ENCODE assay signal across 9 mouse cellular contexts in the genomic region with DNA sequence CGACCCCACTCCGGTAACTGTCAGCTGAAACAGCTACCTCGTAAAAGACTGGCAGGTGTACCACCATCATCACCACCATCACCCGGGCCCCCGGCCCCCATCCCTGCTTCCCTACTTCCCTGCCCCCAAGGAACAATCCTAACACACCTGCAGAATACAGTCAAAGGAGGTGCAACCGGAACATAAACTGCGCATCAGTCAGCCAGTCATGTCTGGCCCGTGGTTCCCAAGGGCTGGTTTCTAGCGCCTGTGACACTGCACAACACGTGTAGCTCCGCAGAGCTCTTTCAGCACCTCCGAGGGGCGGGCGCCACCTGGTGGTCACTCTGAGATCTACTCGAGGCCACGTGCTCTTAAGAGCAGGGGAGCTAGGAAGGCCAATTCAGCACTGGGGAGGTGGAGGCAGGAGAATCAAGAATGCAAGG. TPM values are rescaled to one million over a fixed set of nuclear protein-coding genes. Genes with fewer than 3 reads are reported as not detected.
DNase-seq lines count a peak whose midpoint lies in the region; ATAC-seq and TF ChIP-seq lines count a peak whose summit lies in the region.
"Had no signal": no experiment of that assay in that cellular context is flagged by ENCODE, and none has a peak within 500 bp of the region (broad histone marks: within the 10 kb centered on the region; RNA-seq: fewer than 3 reads in every experiment).

No protein-coding gene starts in this region.

- H3K36me3 ChIP-seq in heart, postnatal 0 days (replicated peaks; ENCODE audit: control insufficient read depth, insufficient read depth, low read length), result no peaks in the 10 kb centered on the region
- H3K36me3 ChIP-seq in liver, embryonic 15.5 days (replicated peaks), result no peaks in the 10 kb centered on the region
- H3K36me3 ChIP-seq in neural tube, embryonic 12.5 days, result no peaks in the 10 kb centered on the region
- no peaks in the 10 kb centered on the region for H3K36me3 ChIP-seq in stomach, postnatal 0 days (ENCODE audit: control insufficient read depth, insufficient read depth, low read length)
- H3K36me3 ChIP-seq: embryonic facial prominence, embryonic 13.5 days had no signal

- H3K4me1 ChIP-seq in heart, postnatal 0 days (ENCODE audit: control insufficient read depth, insufficient read depth), result no peaks in the 10 kb centered on the region
- no peaks in the 10 kb centered on the region for H3K4me1 ChIP-seq in liver, embryonic 15.5 days (replicated peaks)
- no peaks in the 10 kb centered on the region for H3K4me1 ChIP-seq in neural tube, embryonic 12.5 days
- no peaks in the 10 kb centered on the region for H3K4me1 ChIP-seq in stomach, postnatal 0 days (replicated peaks; ENCODE audit: control insufficient read depth, insufficient read depth)

- no peak overlapping the region for H3K9ac ChIP-seq in heart, postnatal 0 days (replicated peaks; ENCODE audit: low read depth, low read length)
- no peak overlapping the region for H3K9ac ChIP-seq in liver, embryonic 15.5 days
- H3K9ac ChIP-seq in neural tube, embryonic 12.5 days, result no peak overlapping the region
- no peak overlapping the region for H3K9ac ChIP-seq in stomach, postnatal 0 days (ENCODE audit: low read length)
- H3K9ac ChIP-seq: embryonic facial prominence, embryonic 13.5 days had no signal

- 30% methylated on average over 16 of the region's 16 CpGs for WGBS in heart, postnatal 0 days
- 21% methylated on average over 16 of the region's 16 CpGs for WGBS in liver, embryonic 15.5 days (ENCODE audit: insufficient replicate concordance)
- WGBS in neural tube, embryonic 12.5 days, result 30% methylated on average over 16 of the region's 16 CpGs
- 28% methylated on average over 16 of the region's 16 CpGs for WGBS in stomach, postnatal 0 days

- H3K27me3 ChIP-seq in heart, postnatal 0 days (ENCODE audit: control insufficient read depth, insufficient read depth, low read length), result 0 out of 2 replicates have a peak, but pooled peaks cover 5% of the 10 kb centered on the region
- no peaks in the 10 kb centered on the region for H3K27me3 ChIP-seq in liver, embryonic 15.5 days
- no peaks in the 10 kb centered on the region for H3K27me3 ChIP-seq in neural tube, embryonic 12.5 days (replicated peaks)
- no peaks in the 10 kb centered on the region for H3K27me3 ChIP-seq in stomach, postnatal 0 days (ENCODE audit: control insufficient read depth, insufficient read depth, low read length)
- H3K27me3 ChIP-seq: embryonic facial prominence, embryonic 13.5 days had no signal

- no peaks in the 10 kb centered on the region for H3K9me3 ChIP-seq in heart, postnatal 0 days (replicated peaks; ENCODE audit: control insufficient read depth, low read length)
- no peaks in the 10 kb centered on the region for H3K9me3 ChIP-seq in liver, embryonic 15.5 days (replicated peaks)
- H3K9me3 ChIP-seq in neural tube, embryonic 12.5 days, result no peaks in the 10 kb centered on the region
- no peaks in the 10 kb centered on the region for H3K9me3 ChIP-seq in stomach, postnatal 0 days (ENCODE audit: control insufficient read depth, low read length)
- H3K9me3 ChIP-seq: embryonic facial prominence, embryonic 13.5 days had no signal

- ATAC-seq in heart, postnatal 0 days (ENCODE audit: insufficient read depth, low read depth), result peak; percentile 82
- peak; percentile 54; the same call in 1 of the 2 replicates for ATAC-seq in liver, embryonic 15.5 days (ENCODE audit: insufficient read depth)
- ATAC-seq in neural tube, embryonic 12.5 days (ENCODE audit: low FRiP score, low read depth), result peak; percentile 88
- peak; percentile 88 for ATAC-seq in stomach, postnatal 0 days (ENCODE audit: low FRiP score, low TSS enrichment)

- H3K4me3 ChIP-seq in heart, postnatal 0 days (ENCODE audit: low read depth, low read length), result no peak overlapping the region
- no peak overlapping the region for H3K4me3 ChIP-seq in liver, embryonic 15.5 days (replicated peaks)
- H3K4me3 ChIP-seq in neural tube, embryonic 12.5 days, result no peak overlapping the region
- H3K4me3 ChIP-seq in stomach, postnatal 0 days (ENCODE audit: low read depth, low read length), result no peak overlapping the region
- H3K4me3 ChIP-seq: embryonic facial prominence, embryonic 13.5 days had no signal

- H3K4me2 ChIP-seq in heart, postnatal 0 days (ENCODE audit: low read depth, low read length), result no peak overlapping the region
- no peak overlapping the region for H3K4me2 ChIP-seq in liver, embryonic 15.5 days
- H3K4me2 ChIP-seq in neural tube, embryonic 12.5 days (replicated peaks), result no peak overlapping the region
- H3K4me2 ChIP-seq in stomach, postnatal 0 days (replicated peaks; ENCODE audit: low read depth), result no peak overlapping the region
- H3K4me2 ChIP-seq: embryonic facial prominence, embryonic 13.5 days had no signal

- TF ChIP-seq CTCF in heart, postnatal 0 days (IDR thresholded peaks at IDR 0.05; ENCODE audit: low read depth), result peak; percentile 98
- peak; percentile 100 for TF ChIP-seq CTCF in stomach, postnatal 0 days (IDR thresholded peaks at IDR 0.05; ENCODE audit: low read depth)

- DNase-seq in CD4-positive helper T cell, adult 2 months (ENCODE audit: low read depth, low spot score), result peak; percentile 83
- DNase-seq in brain, adult 2 months (ENCODE audit: low read depth, low spot score), result peak; percentile 89
- DNase-seq in fibroblast of lung, adult 2 months (ENCODE audit: low read depth), result peak; percentile 49
- peak; percentile 77 for DNase-seq in heart, postnatal 0 days (ENCODE audit: low spot score)
- peak; percentile 74 to 96 for DNase-seq in kidney, postnatal 36 days
- DNase-seq in stomach, postnatal 0 days (ENCODE audit: low spot score), result peak; percentile 89

- TF ChIP-seq EP300 in heart, postnatal 0 days (IDR thresholded peaks at IDR 0.05; ENCODE audit: low read depth), result no peak
- TF ChIP-seq EP300 in stomach, postnatal 0 days (optimal IDR thresholded peaks at IDR 0.05), result no peak

- H3K27ac ChIP-seq in heart, postnatal 0 days (ENCODE audit: low read depth), result no peak overlapping the region
- H3K27ac ChIP-seq in liver, embryonic 15.5 days (replicated peaks), result no peak overlapping the region
- no peak overlapping the region for H3K27ac ChIP-seq in neural tube, embryonic 12.5 days
- no peak overlapping the region for H3K27ac ChIP-seq in stomach, postnatal 0 days (replicated peaks)
- H3K27ac ChIP-seq: embryonic facial prominence, embryonic 13.5 days had no signal

RNA-seq across cellular contexts. Expression of a gene that starts 2.6 kb away (rescaled TPM):
- 26.8 and 59.9 TPM in 2 replicates for total RNA-seq in heart, postnatal 0 days (2014; rRNA removed; ENCODE audit: low replicate concordance)
- polyA plus RNA-seq in heart, postnatal 0 days (2015; fragmentation: Nextera tagmentation; extraction: Ambion mirVana), result 65.8 and 71.8 TPM in 2 replicates
- 44.9 and 50.5 TPM in 2 replicates for polyA plus RNA-seq in liver, embryonic 15.5 days (2015; fragmentation: Nextera tagmentation; extraction: Ambion mirVana)
- polyA plus RNA-seq in neural tube, embryonic 12.5 days (2016; fragmentation: Nextera tagmentation; extraction: Ambion mirVana), result 102 and 106 TPM in 2 replicates
- 79.8 and 84.5 TPM in 2 replicates for polyA plus RNA-seq in stomach, postnatal 0 days (2015; fragmentation: Nextera tagmentation; extraction: Ambion mirVana)
